Mouse (Mus musculus) cortical plate, adult 2 months (tissue): ENCODE measurements around the gene Nob1.

Experiments used
- CTCF ChIP-seq: fragments of 200-500 bp; IDR thresholded peaks from 2 replicates; pipeline ENCODE4 v1.5.1; 2011; ENCODE audit warnings: mild to moderate bottlenecking, control low read depth, low read length; ENCODE audit not compliant: insufficient read depth; ENCODE audit errors: extremely low read depth
- POLR2A ChIP-seq: fragments of 200-500 bp; IDR thresholded peaks from 2 replicates; pipeline ENCODE4 v1.6.1; 2011; ENCODE audit warnings: mild to moderate bottlenecking, low read length, control low read depth; ENCODE audit not compliant: insufficient read depth; ENCODE audit errors: extremely low read depth

GRCm38 (mm10) chr8:107439880-107440625 is 15.2 kb upstream of the Nob1 start:
- TF ChIP-seq CTCF (no peak), POLR2A (no peak)
